ENCODE assay signal across 30 mouse cellular contexts in genomic region chrX:7865786-7866185, GRCm38 (mm10). TPM values are rescaled to one million over a fixed set of nuclear protein-coding genes. Genes with fewer than 3 reads are reported as not detected.
DNase-seq lines count a peak whose midpoint lies in the region; ATAC-seq and TF ChIP-seq lines count a peak whose summit lies in the region.
"Had no signal": no experiment of that assay in that cellular context is flagged by ENCODE, and none has a peak within 500 bp of the region (broad histone marks: within the 10 kb centered on the region; RNA-seq: fewer than 3 reads in every experiment).

No protein-coding gene starts in this region.

- ATAC-seq in megakaryocyte progenitor cell, adult 5-6 weeks (replicated peaks; ENCODE audit: poor library complexity) = 0 out of 2 replicates have a peak, but pooled peaks have one; percentile 11
- ATAC-seq: forebrain, embryonic 15.5 days; intestine, embryonic 15.5 days; midbrain, embryonic 15.5 days had no signal

- TF ChIP-seq POLR2A in spleen, adult 2 months (IDR thresholded peaks at IDR 0.05; ENCODE audit: low read depth, low read length) = no peak
- no peak for TF ChIP-seq POLR2A in bone marrow macrophage, adult 2 months (IDR thresholded peaks at IDR 0.05; ENCODE audit: borderline replicate concordance, low read depth, low read length)

- 29% methylated on average over 2 of the region's 2 CpGs for WGBS in spleen, adult 2 months

- H3K4me3 ChIP-seq in spleen, adult 2 months (ENCODE audit: extremely low read depth, insufficient read depth, insufficient read length) = no peak overlapping the region
- peak overlapping the region; percentile 23; the same call in 1 of the 2 replicates for H3K4me3 ChIP-seq in bone marrow macrophage, adult 2 months (ENCODE audit: insufficient read depth, low read length)
- H3K4me3 ChIP-seq: forebrain, embryonic 10.5 days; forebrain, embryonic 15.5 days; heart, adult 2 months; heart, embryonic 12.5 days; intestine, embryonic 15.5 days; left cerebral cortex, adult 2 months; limb, embryonic 12.5 days; midbrain, embryonic 10.5 days; midbrain, embryonic 15.5 days; neural tube, embryonic 15.5 days had no signal

- peak overlapping the region; percentile 83 for H3K27ac ChIP-seq in spleen, adult 2 months (ENCODE audit: insufficient read depth, low read length)
- H3K27ac ChIP-seq in bone marrow macrophage, adult 2 months (ENCODE audit: insufficient read depth, low read depth, low read length) = peak overlapping the region; percentile 86
- H3K27ac ChIP-seq: forebrain, embryonic 10.5 days; forebrain, embryonic 15.5 days; heart, adult 2 months; hindbrain, embryonic 14.5 days; intestine, embryonic 15.5 days; kidney, postnatal 0 days; left cerebral cortex, adult 2 months; limb, embryonic 12.5 days; midbrain, embryonic 10.5 days; midbrain, embryonic 15.5 days; neural tube, embryonic 15.5 days had no signal

- no peak for DNase-seq in spleen, adult 2 months (ENCODE audit: low read depth in 1 of 2, low spot score in 2 of 2)
- DNase-seq in spleen, adult 12 weeks (ENCODE audit: low spot score) = no peak
- peak; percentile 40 for DNase-seq in CD4-positive, CD25-positive, alpha-beta regulatory T cell, adult 2 months (ENCODE audit: low read depth, low spot score)
- no peak for DNase-seq in adrenal gland, adult (ENCODE audit: inconsistent age in 2 of 2, low spot score in 1 of 2)
- no peak for DNase-seq in layer of hippocampus, postnatal 10 days (ENCODE audit: low spot score in 2 of 2)
- DNase-seq in ovary, adult 18-20 months (ENCODE audit: low spot score) = no peak
- DNase-seq: adrenal gland, adult 2 months; cerebellum, adult 11 months; cerebellum, adult 9-10 months; cerebellum, postnatal 36 days; gastrocnemius, postnatal 25 days; heart, adult 2 months; kidney, adult 8-10 months; layer of hippocampus, adult 9-11 months; lung, postnatal 36 days; right cerebral cortex, postnatal 25 days; spleen, adult 18-20 months had no signal

- no peak for TF ChIP-seq CTCF in spleen, adult 2 months (IDR thresholded peaks at IDR 0.05; ENCODE audit: extremely low read depth, insufficient read depth, insufficient read length, insufficient replicate concordance)
- no peak for TF ChIP-seq CTCF in bone marrow macrophage, adult 2 months (IDR thresholded peaks at IDR 0.05; ENCODE audit: low read depth, low read length)

- H3K4me1 ChIP-seq in spleen, adult 2 months (ENCODE audit: control insufficient read depth, insufficient read depth, insufficient read length) = peaks cover 16% of the 10 kb centered on the region
- H3K4me1 ChIP-seq in bone marrow macrophage, adult 2 months (ENCODE audit: control insufficient read depth, insufficient read depth, low read length) = peaks cover 56% of the 10 kb centered on the region
- H3K4me1 ChIP-seq: forebrain, embryonic 10.5 days; forebrain, embryonic 15.5 days; heart, embryonic 12.5 days; intestine, embryonic 15.5 days; limb, embryonic 12.5 days; midbrain, embryonic 15.5 days; neural tube, embryonic 15.5 days had no signal

- peaks cover 4% of the 10 kb centered on the region for H3K36me3 ChIP-seq in spleen, adult 2 months (ENCODE audit: control insufficient read depth, insufficient read depth, low read length)
- H3K36me3 ChIP-seq: forebrain, embryonic 15.5 days; intestine, embryonic 15.5 days; midbrain, embryonic 15.5 days had no signal

- H3K27me3 ChIP-seq in spleen, adult 2 months (ENCODE audit: control insufficient read depth, insufficient read depth, low read length) = no peaks in the 10 kb centered on the region
- H3K27me3 ChIP-seq: forebrain, embryonic 15.5 days; heart, embryonic 12.5 days; intestine, embryonic 15.5 days; limb, embryonic 12.5 days; midbrain, embryonic 15.5 days; neural tube, embryonic 15.5 days had no signal

RNA-seq across cellular contexts. Expression of gene Pim2, which starts 12.3 kb away (rescaled TPM):
- 40.1 and 75.0 TPM in 2 replicates for polyA plus RNA-seq in spleen, adult 2 months (2012; rRNA removed)
- 8.6 and 11.4 TPM in 2 replicates for polyA plus RNA-seq in bone marrow macrophage, adult 2 months (2012; ENCODE audit: insufficient read depth, insufficient read length, missing spikeins)
- 5.9 TPM in 2 replicates for total RNA-seq in megakaryocyte progenitor cell, adult 5-6 weeks (2015)
- total RNA-seq in megakaryocyte progenitor cell, adult 5-6 weeks (2017) = 1.2 and 1.5 TPM in 2 replicates
- 10 to 100 TPM; 39.1 to 39.9 TPM for total RNA-seq in layer of hippocampus, postnatal 10 days (2021)

RNA-seq across cellular contexts. Expression of gene Slc35a2, which starts 18.0 kb away (rescaled TPM):
- polyA plus RNA-seq in spleen, adult 2 months (2012; rRNA removed) = 34.7 and 49.5 TPM in 2 replicates
- polyA plus RNA-seq in bone marrow macrophage, adult 2 months (2012; ENCODE audit: insufficient read depth, insufficient read length, missing spikeins) = 28.0 and 36.2 TPM in 2 replicates
- 8.9 and 10.4 TPM in 2 replicates for total RNA-seq in megakaryocyte progenitor cell, adult 5-6 weeks (2015)
- 12.2 and 25.1 TPM in 2 replicates for total RNA-seq in megakaryocyte progenitor cell, adult 5-6 weeks (2017)
- total RNA-seq in layer of hippocampus, postnatal 10 days (2021) = 10 to 100 TPM; 46.7 to 47.4 TPM

RNA-seq across cellular contexts. Expression of gene Otud5, which starts 24.6 kb away (rescaled TPM):
- 54.8 and 61.6 TPM in 2 replicates for polyA plus RNA-seq in spleen, adult 2 months (2012; rRNA removed)
- 113 and 115 TPM in 2 replicates for polyA plus RNA-seq in bone marrow macrophage, adult 2 months (2012; ENCODE audit: insufficient read depth, insufficient read length, missing spikeins)
- total RNA-seq in megakaryocyte progenitor cell, adult 5-6 weeks (2015) = 33.0 and 33.7 TPM in 2 replicates
- 48.6 and 58.7 TPM in 2 replicates for total RNA-seq in megakaryocyte progenitor cell, adult 5-6 weeks (2017)
- total RNA-seq in layer of hippocampus, postnatal 10 days (2021) = 10 to 100 TPM; 67.3 to 67.8 TPM

RNA-seq across cellular contexts. Expression of gene Pqbp1, which starts 33.3 kb away (rescaled TPM):
- 79.1 and 83.1 TPM in 2 replicates for polyA plus RNA-seq in spleen, adult 2 months (2012; rRNA removed)
- polyA plus RNA-seq in bone marrow macrophage, adult 2 months (2012; ENCODE audit: insufficient read depth, insufficient read length, missing spikeins) = 62.2 and 63.4 TPM in 2 replicates
- total RNA-seq in megakaryocyte progenitor cell, adult 5-6 weeks (2015) = 25.1 and 30.3 TPM in 2 replicates
- total RNA-seq in megakaryocyte progenitor cell, adult 5-6 weeks (2017) = 136 and 167 TPM in 2 replicates
- 10 to 100 TPM; 79.4 to 87.7 TPM for total RNA-seq in layer of hippocampus, postnatal 10 days (2021)

RNA-seq across cellular contexts. Expression of gene Timm17b, which starts 33.4 kb away (rescaled TPM):
- 36.2 and 39.2 TPM in 2 replicates for polyA plus RNA-seq in spleen, adult 2 months (2012; rRNA removed)
- 33.4 and 47.5 TPM in 2 replicates for polyA plus RNA-seq in bone marrow macrophage, adult 2 months (2012; ENCODE audit: insufficient read depth, insufficient read length, missing spikeins)
- total RNA-seq in megakaryocyte progenitor cell, adult 5-6 weeks (2015) = 116 and 133 TPM in 2 replicates
- total RNA-seq in megakaryocyte progenitor cell, adult 5-6 weeks (2017) = 79.3 and 90.7 TPM in 2 replicates
- total RNA-seq in layer of hippocampus, postnatal 10 days (2021) = 10 to 100 TPM; 31.8 to 33.2 TPM

Comparison
In these comparisons a context has a peak if more than half of its experiments do, and no peak if none do; other contexts are left out.
1. RNA of gene Pim2, which starts 12.3 kb away (total RNA-seq): 39.1 to 39.9 TPM in layer of hippocampus, postnatal 10 days; 1.2 to 5.9 TPM in megakaryocyte progenitor cell, adult 5-6 weeks; every median in the first group is over 4 times any median in the second.